Mouse (Mus musculus): ENCODE results near the gene Klhdc9. TPM values are rescaled to one million over a fixed set of nuclear protein-coding genes. Genes with fewer than 3 reads are reported as not detected.

Klhdc9 gene
- total RNA-seq, 2 experiments from 2014 or later: 7.1 to 7.8 TPM

- peak; percentile 68 to 78 for DNase-seq (ENCODE audit: extremely low spot score in 1 of 2, low spot score in 2 of 2)
- intact Hi-C loops (cut with DNase I): loop anchor here (1.0 to 10.0 kb wide), 4 partner anchors 51 to 203 kb away; partner anchors contain the start of gene Usf1
Measured at GRCm38 (mm10) chr1:171361106-171362103, 807 bp upstream of the Klhdc9 start.

DNA sequence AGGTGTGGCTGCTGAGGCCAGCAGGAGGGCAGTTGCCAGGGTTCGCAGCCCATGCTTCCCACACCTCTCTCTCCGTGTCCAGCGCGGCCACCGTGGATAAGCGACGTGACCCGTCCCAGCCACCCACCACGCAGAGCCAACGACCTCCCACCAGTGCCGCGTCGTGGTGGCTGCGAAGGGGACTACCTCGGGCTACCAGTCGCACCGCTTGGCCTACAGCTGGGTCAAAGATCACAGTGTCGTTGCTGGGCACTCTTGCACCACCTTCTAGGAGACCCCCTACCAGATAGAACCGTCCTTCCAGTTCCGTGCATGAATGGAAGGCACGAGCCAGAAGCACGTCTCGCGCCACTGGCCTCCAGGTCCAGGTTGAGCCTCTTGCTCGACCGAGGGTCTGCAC, 345 bp downstream of the Klhdc9 start:
- DNase-seq (ENCODE audit: extremely low spot score in 1 of 2, low spot score in 2 of 2): peak in 1 of 2 experiments; percentile 72
- intact Hi-C loops (cut with DNase I): loop anchor here (5.0 to 10.0 kb wide), 3 partner anchors 52 to 205 kb away; partner anchors contain the start of gene Usf1

DNA sequence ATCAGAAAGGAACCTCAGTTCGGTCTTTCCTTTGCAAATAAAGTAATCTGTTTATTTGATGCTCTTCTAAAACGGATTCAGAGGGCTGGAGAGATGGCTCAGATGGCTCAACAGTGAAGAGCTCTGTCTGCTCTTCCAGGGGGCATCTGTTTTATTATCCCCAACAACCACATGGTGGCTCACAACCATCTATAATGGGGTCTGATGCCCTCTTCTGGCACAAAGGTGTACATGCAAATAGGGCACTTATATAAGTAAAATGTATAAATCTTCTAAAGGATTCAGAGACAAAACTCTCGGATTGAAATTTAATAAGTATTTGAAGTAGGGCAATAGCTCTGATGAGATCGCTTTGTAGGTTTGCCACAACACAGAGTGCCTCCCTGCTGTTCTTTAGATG, 2.2 kb downstream of the Klhdc9 start:
- intact Hi-C loops (cut with DNase I): loop anchor here (5.0 kb wide), 1 partner anchor 36 kb away; no protein-coding TSS in a partner anchor
- DNase-seq (ENCODE audit: extremely low spot score in 1 of 2, low spot score in 2 of 2): no peak

DNA sequence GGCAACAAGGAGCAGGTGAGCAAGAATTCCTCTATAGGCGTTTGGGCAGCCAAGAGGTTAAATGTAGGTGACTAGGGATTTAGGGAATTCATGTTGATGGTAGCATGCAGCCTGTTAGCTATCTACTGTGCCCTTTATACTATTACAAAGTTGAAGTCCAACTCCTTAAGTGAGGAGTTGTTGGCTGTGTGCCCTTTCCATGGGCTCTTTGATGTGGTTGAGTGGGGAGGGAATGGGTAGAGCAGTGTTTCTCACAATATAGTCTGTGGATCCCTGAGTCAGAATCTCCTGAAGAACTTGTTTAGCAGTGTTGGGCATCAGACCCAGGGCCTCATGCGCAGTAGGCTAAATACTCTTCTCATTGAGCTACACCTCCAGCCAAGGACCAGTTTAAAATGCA, 3.8 kb downstream of the Klhdc9 start:
- no peak for DNase-seq (ENCODE audit: extremely low spot score in 1 of 2, low spot score in 2 of 2)
- intact Hi-C loops (cut with DNase I): loop anchor here (5.0 kb wide), 1 partner anchor 35 kb away; no protein-coding TSS in a partner anchor

DNA sequence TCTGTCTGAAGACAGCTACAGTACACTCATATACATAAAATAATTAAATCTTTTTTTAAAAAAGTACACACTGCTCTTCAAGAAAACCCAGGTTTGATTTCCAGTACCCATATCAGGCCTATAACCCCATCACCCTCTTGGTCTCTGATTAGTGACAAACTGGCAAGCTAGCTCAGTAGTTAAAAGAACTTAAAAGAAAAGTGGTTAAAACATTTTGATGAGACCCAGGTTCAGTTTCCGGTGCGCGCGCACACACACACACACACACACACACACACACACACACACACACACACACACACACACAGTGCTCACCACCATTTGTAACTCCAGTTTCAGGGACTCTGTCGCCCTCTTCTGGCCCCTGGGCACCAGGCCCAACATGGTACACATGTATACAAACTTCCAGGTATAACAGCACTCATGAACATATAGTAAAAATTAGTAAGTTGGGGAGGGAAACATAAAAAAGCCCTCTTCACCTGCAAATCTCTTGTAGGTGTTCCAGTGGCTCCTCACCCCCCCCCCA, 4.7 kb downstream of the Klhdc9 start:
- intact Hi-C loops (cut with DNase I): loop anchor here (5.0 kb wide), 1 partner anchor 34 kb away; no protein-coding TSS in a partner anchor
- DNase-seq (ENCODE audit: extremely low spot score in 1 of 2, low spot score in 2 of 2): no peak

DNA sequence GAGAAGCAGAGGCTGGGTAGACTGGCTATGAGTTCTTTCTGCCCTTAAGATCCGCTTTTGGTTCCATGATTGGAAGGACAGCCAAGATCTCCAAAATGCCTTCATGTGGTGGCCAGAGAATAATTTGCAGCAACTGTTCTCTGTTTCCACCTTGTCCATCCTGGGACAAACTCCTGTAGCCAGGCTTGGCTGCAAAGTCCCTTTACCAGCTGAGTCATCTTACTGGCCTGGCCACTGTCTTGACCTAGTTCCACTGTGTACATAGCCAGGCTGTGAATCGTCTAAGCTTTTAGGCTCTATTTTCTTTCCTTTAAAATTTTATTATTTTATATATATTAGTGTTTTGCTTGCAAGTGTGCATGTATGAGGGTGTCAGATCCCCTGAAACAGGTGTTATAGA, 11.4 kb downstream of the Klhdc9 start:
- intact Hi-C loops (cut with DNase I): no loop called here
- DNase-seq (ENCODE audit: extremely low spot score in 1 of 2, low spot score in 2 of 2): no peak

GRCm38 (mm10) chr1:171348665-171349064, 11.9 kb downstream of the Klhdc9 start:
- intact Hi-C loops (cut with DNase I): no loop called here

DNA sequence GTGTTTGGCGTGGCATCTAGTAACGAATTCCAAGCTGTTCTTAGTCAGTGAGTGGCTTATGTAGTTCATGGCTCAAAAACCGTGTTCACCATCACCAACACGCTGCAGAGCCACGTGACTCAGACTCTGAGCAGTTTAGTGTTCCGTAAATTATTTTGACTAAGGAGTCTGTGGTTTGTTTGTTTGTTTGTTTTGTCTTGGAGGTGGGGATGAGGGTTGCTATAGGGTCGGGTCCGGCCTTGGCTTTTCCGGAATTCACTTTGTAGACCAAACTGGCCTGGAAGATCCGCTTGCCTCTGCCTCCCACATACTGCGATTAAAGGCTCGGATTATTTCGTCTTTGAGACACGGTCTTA, 14.5 kb downstream of the Klhdc9 start:
- intact Hi-C loops (cut with DNase I): no loop called here
- DNase-seq (ENCODE audit: extremely low spot score in 1 of 2, low spot score in 2 of 2): no peak

More at GRCm38 (mm10) chr1:171348665-171349064, 11.9 kb downstream of the Klhdc9 start:
- DNase-seq (ENCODE audit: extremely low spot score in 1 of 2, low spot score in 2 of 2): no peak

- intact Hi-C loops (cut with DNase I): no loop called here
- DNase-seq (ENCODE audit: extremely low spot score in 1 of 2, low spot score in 2 of 2): peak; percentile 92 to 94
Measured at GRCm38 (mm10) chr1:171345225-171346094, 15.1 kb downstream of the Klhdc9 start, which contains the start of the genes Nit1 and Pfdn2. Gene Nit1 (minus strand): TSS chr1:171345646. Gene Pfdn2 (plus strand): TSS chr1:171345670.

DNA sequence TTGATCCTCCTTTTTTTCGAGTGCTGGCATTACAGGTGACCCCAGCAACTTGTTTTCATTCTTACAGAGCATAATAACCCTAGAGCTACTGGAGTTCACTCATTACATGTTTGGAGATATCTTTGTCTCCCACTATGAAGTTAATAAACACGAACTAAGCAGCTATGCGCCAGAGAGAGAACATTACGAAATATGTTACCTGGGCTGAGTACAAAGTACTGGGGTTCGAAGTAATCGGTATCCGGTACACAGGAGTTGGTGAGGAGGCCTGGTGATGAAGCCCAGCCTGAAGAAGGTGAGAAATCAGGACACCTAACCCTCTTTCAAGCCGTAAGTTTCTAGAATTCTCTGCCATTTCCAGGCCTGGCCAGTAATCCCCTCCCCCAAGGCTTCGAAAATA, 15.9 kb downstream of the Klhdc9 start:
- no peak for DNase-seq (ENCODE audit: extremely low spot score in 1 of 2, low spot score in 2 of 2)
- intact Hi-C loops (cut with DNase I): no loop called here

GRCm38 (mm10) chr1:171343922-171344677, 16.5 kb downstream of the Klhdc9 start:
- intact Hi-C loops (cut with DNase I): no loop called here
- DNase-seq (ENCODE audit: extremely low spot score in 1 of 2, low spot score in 2 of 2): peak in 1 of 2 experiments; percentile 58

- DNase-seq (ENCODE audit: extremely low spot score in 1 of 2, low spot score in 2 of 2): no peak
- intact Hi-C loops (cut with DNase I): no loop called here
Measured at GRCm38 (mm10) chr1:171342262-171343207, 18.1 kb downstream of the Klhdc9 start.

GRCm38 (mm10) chr1:171330216-171330560, 30.4 kb downstream of the Klhdc9 start:
- intact Hi-C loops (cut with DNase I): no loop called here
- DNase-seq (ENCODE audit: extremely low spot score in 1 of 2, low spot score in 2 of 2): no peak

- peak; percentile 33 to 91 for DNase-seq (ENCODE audit: extremely low spot score in 1 of 2, low spot score in 2 of 2)
- intact Hi-C loops (cut with DNase I): loop anchor here (2.0 kb wide), 1 partner anchor 35 kb away; the partner anchor contains the start of gene Ufc1
Measured at GRCm38 (mm10) chr1:171329433-171330215, 31.0 kb downstream of the Klhdc9 start.

GRCm38 (mm10) chr1:171328839-171329432, 31.7 kb downstream of the Klhdc9 start, which contains the start of gene Dedd:
Gene Dedd (plus strand): TSS chr1:171329145.
- intact Hi-C loops (cut with DNase I): loop anchor here (2.0 kb wide), 1 partner anchor 34 kb away; the partner anchor contains the start of gene Ufc1

GRCm38 (mm10) chr1:171328244-171328643, 32.4 kb downstream of the Klhdc9 start:
- DNase-seq (ENCODE audit: extremely low spot score in 1 of 2, low spot score in 2 of 2): no peak
- intact Hi-C loops (cut with DNase I): loop anchor here (2.0 kb wide), 1 partner anchor 33 kb away; the partner anchor contains the start of gene Ufc1

More at GRCm38 (mm10) chr1:171328839-171329432, 31.7 kb downstream of the Klhdc9 start, which contains the start of gene Dedd:
- DNase-seq (ENCODE audit: extremely low spot score in 1 of 2, low spot score in 2 of 2): peak; percentile 95

Measured in left cerebral cortex, postnatal 10 days (tissue).